Mouse (Mus musculus): ENCODE measurements around the gene Phxr2.
"Not testable (repeated sequence)": the region's sequence is repeated elsewhere in the genome, so short reads cannot be mapped to it uniquely, and the experiment has no call there.

Gene Phxr2

DNA sequence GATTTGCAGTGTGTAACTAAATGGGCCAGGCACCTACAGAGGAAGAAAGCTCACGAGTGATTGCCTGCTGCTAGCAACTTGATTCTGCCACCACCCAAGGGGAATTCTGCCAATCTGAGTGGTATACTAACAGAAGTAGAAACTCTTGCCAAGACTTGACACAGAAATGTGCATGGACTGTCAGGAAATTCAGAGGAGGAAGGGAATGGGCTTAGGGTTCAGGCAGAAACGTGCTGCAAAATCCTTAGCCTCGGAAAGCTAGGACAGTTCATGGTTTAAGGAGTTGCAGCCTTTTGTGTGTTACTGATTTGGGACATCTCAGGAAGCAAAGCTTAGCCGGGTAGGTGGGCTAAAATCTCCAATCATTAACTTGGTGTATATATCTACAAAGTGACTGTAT lies at the start of gene Phxr2:
Gene Phxr2 (minus strand): TSS at position 101 of the 400 bp plus-strand sequence.
- no peak for DNase-seq (ENCODE audit: low spot score in 2 of 2)

GRCm38 (mm10) chr10:99172906-99173507 lies 46.9 kb upstream of the Phxr2 start:
- DNase-seq (ENCODE audit: low spot score in 2 of 2), result no peak

GRCm38 (mm10) chr10:99171961-99172497 lies 45.9 kb upstream of the Phxr2 start:
- DNase-seq (ENCODE audit: low spot score in 2 of 2), result peak in 1 of 2 experiments; percentile 54

DNA sequence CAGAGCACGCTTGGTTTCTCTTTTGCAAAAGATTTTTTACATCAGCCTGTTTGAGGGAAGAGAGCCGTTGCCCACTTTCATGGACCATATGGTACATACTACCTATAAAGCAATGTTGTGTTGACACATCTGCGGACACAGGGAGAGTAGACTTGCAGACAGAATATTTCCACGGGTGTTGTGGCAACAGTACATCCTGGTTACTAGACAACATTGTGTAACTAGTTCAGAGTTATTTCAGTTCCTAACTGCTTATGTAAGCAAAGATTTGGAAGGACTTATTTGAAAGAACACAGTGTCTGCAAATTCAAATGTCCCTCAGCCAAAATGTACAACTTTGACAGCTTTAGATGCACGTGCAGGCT lies 43.6 kb upstream of the Phxr2 start:
- no peak for DNase-seq (ENCODE audit: low spot score in 2 of 2)

GRCm38 (mm10) chr10:99168840-99169764 lies 43.0 kb upstream of the Phxr2 start:
- DNase-seq (ENCODE audit: low spot score in 2 of 2), result no peak

DNA sequence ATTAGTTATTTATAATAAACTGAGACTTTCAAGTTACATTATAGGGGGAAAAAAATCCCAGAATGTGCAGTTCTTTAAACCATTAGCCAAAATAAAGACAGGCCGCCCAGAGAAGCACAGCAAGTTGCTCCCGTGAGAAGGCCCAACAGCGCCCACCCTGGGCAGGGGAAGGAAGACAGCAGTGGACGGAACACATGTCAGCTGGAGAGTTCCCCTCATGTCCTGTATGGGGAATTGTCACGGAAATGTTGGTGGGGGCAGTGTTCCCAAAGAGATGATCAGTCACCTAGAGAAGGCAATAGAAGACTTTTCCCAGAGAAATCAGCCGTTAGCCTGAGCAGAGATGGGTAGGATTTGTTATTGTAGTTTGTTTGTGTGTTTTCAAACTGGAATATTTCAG lies 42.3 kb upstream of the Phxr2 start:
- DNase-seq (ENCODE audit: low spot score in 2 of 2), result no peak

DNA sequence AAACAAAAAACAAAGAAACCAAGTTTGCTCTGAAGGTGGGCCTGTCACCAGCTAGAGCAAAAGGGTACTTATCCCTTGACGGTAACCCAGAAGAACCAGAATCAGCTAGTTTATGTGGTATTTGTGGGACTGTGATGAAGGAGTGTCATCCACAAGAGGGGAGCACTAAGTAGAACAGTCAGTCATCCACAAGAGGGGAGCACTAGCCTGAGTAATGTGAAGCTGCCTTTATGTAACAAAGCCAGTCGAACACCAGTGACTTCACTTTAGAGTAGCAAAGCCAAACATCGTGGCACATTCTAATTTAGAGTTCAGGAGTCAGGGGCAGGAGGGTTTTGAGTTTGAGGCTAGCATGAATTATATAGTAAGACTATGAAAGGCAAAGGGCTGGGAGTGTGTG lies 40.3 kb upstream of the Phxr2 start:
- DNase-seq (ENCODE audit: low spot score in 2 of 2), result no peak

- DNase-seq (ENCODE audit: low spot score in 2 of 2), result no peak
Observed at GRCm38 (mm10) chr10:99165751-99166282, 39.7 kb upstream of the Phxr2 start.

DNA sequence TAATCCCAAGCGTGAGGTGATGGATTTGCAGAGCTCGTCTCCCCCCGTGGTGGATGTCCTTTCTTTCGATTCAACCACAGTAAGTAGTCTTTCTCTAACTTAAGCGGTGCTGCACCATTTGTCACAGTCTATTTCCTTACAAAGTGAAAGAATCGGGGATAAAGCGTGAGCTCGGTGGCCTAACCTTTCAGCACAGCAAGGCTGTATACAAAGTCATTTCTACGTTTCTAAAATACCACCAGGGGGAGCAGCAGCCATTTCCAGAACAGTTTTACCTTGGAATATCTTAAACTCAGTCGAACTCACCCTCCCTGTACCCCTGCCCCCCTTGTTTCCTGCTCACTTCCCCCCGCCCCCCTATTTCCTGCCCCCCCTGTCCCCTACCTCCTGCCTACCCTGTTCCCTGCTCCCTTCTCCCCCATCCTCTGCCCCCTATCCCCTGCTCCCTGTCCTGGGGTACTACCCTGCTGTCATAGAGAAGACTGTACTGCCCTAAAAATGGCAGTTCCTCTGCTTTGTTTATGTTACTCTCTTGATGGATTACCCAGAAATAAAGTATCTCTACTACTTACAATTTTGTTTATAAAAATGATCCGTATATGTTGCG lies 38.8 kb upstream of the Phxr2 start:
- DNase-seq (ENCODE audit: low spot score in 2 of 2), result no peak

DNA sequence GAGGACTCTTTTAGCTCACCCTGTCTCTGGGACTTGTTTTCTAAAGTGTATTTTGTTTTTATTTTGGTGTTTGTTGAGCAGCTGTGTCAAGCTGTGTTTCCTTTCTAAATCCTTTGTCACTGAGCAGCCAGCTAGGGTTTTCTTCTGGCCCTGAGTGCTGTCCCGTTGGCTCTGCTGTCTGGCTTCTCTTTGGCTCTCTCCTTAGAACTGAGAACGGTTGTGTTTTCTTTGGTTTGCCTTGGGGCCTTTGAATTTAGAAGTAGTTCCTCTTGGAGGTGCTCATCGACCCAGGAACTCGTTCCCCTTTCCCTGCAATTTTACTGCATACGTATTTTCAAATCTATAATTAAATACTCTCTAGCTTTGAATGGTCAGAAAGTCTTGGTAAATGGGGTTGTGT lies 36.9 kb upstream of the Phxr2 start:
- DNase-seq (ENCODE audit: low spot score in 2 of 2), result no peak

- no peak for DNase-seq (ENCODE audit: low spot score in 2 of 2)
Observed at GRCm38 (mm10) chr10:99161987-99162582, 36.0 kb upstream of the Phxr2 start.

DNA sequence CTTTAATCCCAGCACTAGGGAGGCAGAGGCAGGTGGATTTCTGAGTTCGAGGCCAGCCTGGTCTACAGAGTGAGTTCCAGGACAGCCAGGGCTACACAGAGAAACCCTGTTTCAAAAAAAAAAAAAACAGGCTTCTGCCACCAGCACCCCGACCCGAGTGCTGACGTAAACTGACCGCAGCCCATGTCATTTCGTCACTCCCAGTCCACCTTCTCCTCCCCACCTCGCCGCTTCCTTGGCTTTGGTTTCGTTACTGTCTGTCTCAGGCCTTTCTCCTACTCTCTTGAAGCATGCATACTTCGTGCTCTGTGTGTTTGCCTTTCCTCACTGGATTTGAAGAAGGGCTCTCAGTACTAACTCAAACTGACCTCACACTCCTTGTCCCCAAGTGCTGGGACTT lies 31.6 kb upstream of the Phxr2 start:
- DNase-seq (ENCODE audit: low spot score in 2 of 2), result not testable (repeated sequence)

DNA sequence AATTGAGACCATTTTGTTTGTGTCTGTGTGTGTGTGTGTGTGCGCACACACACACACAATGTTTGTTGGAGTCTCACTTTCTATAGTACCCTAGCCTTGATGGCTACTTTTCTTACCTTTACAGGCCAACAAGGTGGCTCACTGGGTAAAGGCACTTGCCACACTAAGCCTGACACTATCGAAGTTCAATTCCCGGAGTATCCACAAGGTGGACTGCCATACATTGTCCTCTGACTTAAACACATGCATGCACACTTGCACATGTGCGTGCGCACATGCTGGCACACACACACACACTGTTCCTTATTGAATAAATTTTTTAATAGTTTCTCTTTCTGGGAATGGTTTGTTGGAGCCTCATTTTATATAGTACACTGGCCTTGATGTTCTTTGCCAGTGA lies 30.7 kb upstream of the Phxr2 start:
- no peak for DNase-seq (ENCODE audit: low spot score in 2 of 2)

- DNase-seq (ENCODE audit: low spot score in 2 of 2), result no peak
Observed at GRCm38 (mm10) chr10:99154635-99155034, 28.5 kb upstream of the Phxr2 start.

GRCm38 (mm10) chr10:99152063-99152462 lies 25.9 kb upstream of the Phxr2 start:
- no peak for DNase-seq (ENCODE audit: low spot score in 2 of 2)

- no peak for DNase-seq (ENCODE audit: low spot score in 2 of 2)
Observed at GRCm38 (mm10) chr10:99151580-99151979, 25.5 kb upstream of the Phxr2 start.

- no peak for DNase-seq (ENCODE audit: low spot score in 2 of 2)
Observed at GRCm38 (mm10) chr10:99150016-99150415, 23.9 kb upstream of the Phxr2 start.

DNA sequence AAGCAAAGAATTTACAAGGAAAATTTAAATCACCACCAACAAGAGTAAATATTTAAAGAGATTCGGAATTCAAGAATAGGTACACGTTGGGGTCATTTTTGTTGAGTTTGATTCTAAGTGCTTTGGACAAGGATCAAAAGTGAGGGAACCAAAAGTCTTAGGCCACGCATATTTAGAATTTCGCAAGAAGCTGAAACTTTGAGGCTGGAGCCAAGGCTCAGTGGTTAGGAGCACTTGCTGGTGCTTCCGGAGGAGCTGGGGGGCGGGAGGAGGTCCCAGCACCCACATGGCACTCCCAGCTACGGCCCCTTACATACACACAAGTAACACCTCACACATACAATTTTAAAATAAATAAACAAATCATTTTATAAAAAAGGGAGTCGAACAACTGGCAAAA lies 20.5 kb upstream of the Phxr2 start:
- no peak for DNase-seq (ENCODE audit: low spot score in 2 of 2)

- no peak for DNase-seq (ENCODE audit: low spot score in 2 of 2)
Observed at GRCm38 (mm10) chr10:99145611-99146010, 19.5 kb upstream of the Phxr2 start.

- DNase-seq (ENCODE audit: low spot score in 2 of 2), result no peak
Observed at GRCm38 (mm10) chr10:99136337-99136736, 10.2 kb upstream of the Phxr2 start.

DNA sequence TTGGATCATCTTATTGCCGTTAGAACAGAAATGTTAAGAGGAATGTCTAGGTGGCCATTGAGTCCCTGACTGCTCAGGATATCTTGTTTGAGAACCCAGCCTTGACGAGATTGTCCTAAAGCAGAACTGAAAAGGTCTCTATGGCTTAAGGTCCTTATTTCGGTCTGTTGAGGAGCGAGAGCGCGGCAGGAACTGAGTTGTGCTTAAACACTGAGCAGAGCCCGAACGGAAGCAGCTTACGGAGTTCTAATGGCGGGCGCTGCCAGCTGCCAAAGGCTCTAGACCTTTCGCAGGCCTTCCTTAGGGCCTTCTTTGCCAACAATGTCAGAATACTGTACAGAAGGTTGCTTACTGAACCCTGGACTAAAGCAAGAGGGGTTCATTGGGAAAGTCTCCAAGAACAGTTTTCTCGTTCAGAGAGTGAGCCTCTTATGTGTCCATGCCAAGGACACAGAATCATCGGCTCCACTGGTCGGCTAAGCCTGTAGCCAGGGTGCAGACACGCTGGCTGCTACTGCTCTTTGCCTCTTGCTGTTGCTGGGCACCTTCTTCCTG lies 7.3 kb upstream of the Phxr2 start:
- no peak for DNase-seq (ENCODE audit: low spot score in 2 of 2)
